Mouse (Mus musculus) c-Kit-negative CD71-positive TER-119-positive erythroid progenitor cells, embryonic 14.5 days (primary cell): Measurements from ENCODE around the gene Slc24a3.

ENCODE experiments used
- DNase-seq: peaks from one replicate; pipeline ENCODE4 v3.0.0-alpha.2; 2013; ENCODE audit warnings: low read depth, low spot score

The Slc24a3 gene

GRCm38 (mm10) chr2:145682924-145683323, 515.4 kb downstream of the Slc24a3 start:
- no peak for DNase-seq

GRCm38 (mm10) chr2:145683536-145683935, 516.0 kb downstream of the Slc24a3 start:
- no peak for DNase-seq

DNA sequence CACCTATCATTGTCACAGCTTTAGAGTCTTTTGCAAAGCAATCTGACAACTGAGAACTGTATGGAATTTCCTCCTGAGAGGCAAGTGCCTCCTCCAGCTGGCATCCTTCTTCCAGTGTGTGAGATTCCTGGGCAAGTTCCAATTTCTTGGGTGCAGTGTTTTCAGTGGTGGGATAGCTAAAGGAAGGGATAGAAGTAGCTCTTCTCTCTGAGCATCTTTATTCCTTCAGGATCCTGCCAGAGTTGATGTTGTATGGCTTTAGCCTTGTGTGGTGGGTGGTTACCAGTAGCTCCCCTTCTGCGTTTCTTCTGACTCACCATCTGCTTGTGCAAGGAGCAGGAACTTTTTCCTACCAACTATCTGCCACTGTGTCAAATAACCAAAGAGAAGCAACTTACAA, 516.6 kb downstream of the Slc24a3 start:
- DNase-seq, result no peak

DNA sequence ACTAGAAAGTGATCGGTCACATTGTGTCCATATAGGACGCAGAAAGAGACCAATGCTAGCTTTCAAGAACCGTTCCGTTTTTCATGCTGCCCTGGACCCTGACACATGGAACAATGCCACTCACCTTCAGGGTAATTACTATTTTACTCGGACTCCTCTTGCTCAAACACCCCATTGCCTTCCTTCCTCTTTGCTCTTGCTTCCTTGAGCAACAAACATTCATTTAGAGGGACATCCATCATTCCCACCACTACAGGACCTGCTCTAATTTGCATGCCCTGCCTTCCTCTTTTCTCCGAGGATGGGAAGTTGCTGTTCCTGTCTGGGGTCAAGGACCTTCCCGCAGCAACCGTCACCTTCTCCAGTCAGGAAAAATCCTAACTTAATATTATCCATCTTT, 517.3 kb downstream of the Slc24a3 start:
- DNase-seq, result no peak

DNA sequence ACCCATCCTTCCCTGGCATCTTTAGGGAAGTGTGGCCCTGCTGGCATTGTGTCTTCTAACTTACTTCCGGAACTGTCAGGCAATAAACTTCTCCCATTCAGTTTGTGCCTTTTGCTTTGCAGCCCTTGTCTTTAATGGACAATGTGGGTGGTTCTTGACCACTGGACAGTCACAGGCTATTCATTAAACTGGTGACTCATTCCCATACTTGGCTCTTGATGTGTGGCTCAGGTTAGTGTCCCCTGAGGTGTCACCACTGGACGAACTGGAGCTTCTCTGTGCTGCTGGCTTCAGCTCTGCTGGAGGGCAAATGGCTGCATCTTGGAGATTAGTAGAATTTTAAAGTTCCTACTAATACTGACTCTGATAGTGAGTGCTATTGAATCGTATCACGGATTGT, 518.5 kb downstream of the Slc24a3 start:
- no peak for DNase-seq

DNA sequence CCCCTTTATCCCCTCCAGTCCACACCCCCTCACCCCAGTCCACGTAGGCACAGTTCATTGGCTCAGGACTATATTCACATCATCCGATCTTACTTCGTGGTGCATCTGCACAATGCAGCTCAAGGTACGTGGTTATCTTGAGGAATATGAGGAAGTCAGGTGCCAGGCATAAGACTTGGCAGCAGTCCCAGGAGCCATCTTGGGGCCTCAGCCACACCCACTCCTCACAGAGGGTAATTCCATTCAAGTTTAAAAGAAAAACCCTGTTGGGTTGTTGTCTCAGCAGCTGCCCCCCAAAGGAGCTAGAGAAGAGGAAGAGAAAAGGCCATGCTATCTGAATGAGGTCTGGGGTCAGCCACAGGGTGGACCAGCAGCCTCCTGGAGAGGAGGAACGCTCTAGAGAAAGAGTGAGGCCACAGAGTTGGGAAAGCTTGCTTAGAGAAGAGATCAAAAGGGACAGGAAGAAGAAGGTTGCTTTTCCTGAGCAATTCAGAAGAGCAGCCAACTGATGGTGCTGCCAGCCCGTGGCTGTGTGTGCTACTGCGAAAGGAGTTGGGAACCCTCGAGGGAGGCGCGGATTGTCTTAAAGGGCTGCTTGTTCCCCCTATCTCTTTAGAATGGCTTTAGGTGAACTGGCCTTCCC, 523.9 kb downstream of the Slc24a3 start:
- no peak for DNase-seq
